Mouse (Mus musculus): ENCODE measurements at regions not wholly inside any gene's neighbourhood (a gene's known extent, or its start where the extent isn't known, plus 50 kb on each side); places are given as distances from the start of the nearest gene placed in this dataset.

DNA sequence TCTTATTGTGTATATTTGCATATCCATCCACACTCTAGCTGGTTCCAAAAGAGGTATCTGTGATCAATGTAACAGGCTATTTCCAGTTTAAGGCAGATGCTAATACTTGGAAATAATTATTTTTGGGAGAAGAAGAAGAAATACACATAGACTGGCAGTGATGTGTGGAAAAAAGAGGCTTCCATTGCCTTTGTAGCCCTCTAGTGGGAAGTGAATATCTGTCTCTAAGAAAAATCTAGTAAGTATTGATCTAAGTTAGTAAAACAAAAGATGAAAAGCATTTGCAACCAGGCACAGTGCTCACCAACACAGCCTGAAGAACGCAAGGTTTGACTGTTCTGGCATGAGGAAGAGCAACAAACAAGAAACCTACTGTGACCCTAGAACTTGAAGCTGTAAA lies 488.9 kb upstream of the Crim1 start:
- no peaks in the 10 kb centered on the region for H3K36me3 ChIP-seq (ENCODE audit: control insufficient read depth, insufficient read depth, low read length)
- no peaks in the 10 kb centered on the region for H3K27me3 ChIP-seq (ENCODE audit: control insufficient read depth, insufficient read depth, low read length)
- WGBS, result 61% methylated on average over 1 of the region's 1 CpGs
- H3K79me2 ChIP-seq (ENCODE audit: control insufficient read depth, insufficient read depth, low read length), result no peaks in the 10 kb centered on the region
- no peak for DNase-seq (ENCODE audit: extremely low read depth, low read depth, low spot score)
- no peak overlapping the region for H3K4me3 ChIP-seq (ENCODE audit: insufficient read depth, low read depth, low read length)
- no peaks in the 10 kb centered on the region for H3K4me1 ChIP-seq (ENCODE audit: control insufficient read depth, insufficient read depth, low read length)
- H3K27ac ChIP-seq (replicated peaks; ENCODE audit: insufficient read depth, low read depth, low read length), result no peak overlapping the region
- no peak overlapping the region for H3K9ac ChIP-seq (ENCODE audit: low read depth, low read length)
- TF ChIP-seq POLR2A (IDR thresholded peaks at IDR 0.05; ENCODE audit: extremely low read depth, insufficient read depth, low read length), result no peak
- TF ChIP-seq CTCF (IDR thresholded peaks at IDR 0.05; ENCODE audit: low read depth, low read length), result no peak

DNA sequence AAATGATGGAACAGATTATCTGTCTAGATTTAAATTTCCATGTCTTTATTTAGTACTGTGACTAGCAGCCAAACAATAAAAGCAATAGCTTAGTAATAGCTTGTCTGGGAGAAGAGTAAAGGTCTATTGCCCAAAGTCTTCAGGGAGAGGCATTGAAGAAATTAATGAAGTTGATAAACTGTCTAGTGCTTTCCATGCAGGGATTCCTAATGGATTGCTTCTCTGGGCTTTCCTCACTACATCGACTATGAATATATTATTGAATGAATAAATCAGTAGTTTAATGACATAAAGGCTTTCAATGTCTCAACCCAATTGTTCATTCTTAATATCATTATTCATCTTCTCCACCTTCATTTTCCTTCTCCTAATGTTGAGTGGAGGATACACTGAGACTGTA lies 487.9 kb upstream of the Crim1 start:
- H3K27ac ChIP-seq (replicated peaks; ENCODE audit: insufficient read depth, low read depth, low read length), result no peak overlapping the region
- H3K27me3 ChIP-seq (ENCODE audit: control insufficient read depth, insufficient read depth, low read length), result no peaks in the 10 kb centered on the region
- no peaks in the 10 kb centered on the region for H3K79me2 ChIP-seq (ENCODE audit: control insufficient read depth, insufficient read depth, low read length)
- no peak for DNase-seq (ENCODE audit: extremely low read depth, low read depth, low spot score)
- TF ChIP-seq POLR2A (IDR thresholded peaks at IDR 0.05; ENCODE audit: extremely low read depth, insufficient read depth, low read length) (no peak), CTCF (IDR thresholded peaks at IDR 0.05; ENCODE audit: low read depth, low read length) (no peak)
- H3K9ac ChIP-seq (ENCODE audit: low read depth, low read length), result no peak overlapping the region
- H3K36me3 ChIP-seq (ENCODE audit: control insufficient read depth, insufficient read depth, low read length), result no peaks in the 10 kb centered on the region
- 90% methylated on average over 1 of the region's 1 CpGs for WGBS
- no peaks in the 10 kb centered on the region for H3K4me1 ChIP-seq (ENCODE audit: control insufficient read depth, insufficient read depth, low read length)
- H3K4me3 ChIP-seq (ENCODE audit: insufficient read depth, low read depth, low read length), result no peak overlapping the region

GRCm38 (mm10) chr17:77718450-77718849 lies 481.6 kb upstream of the Crim1 start:
- DNase-seq (ENCODE audit: extremely low read depth, low read depth, low spot score), result no peak

GRCm38 (mm10) chr17:77734413-77735024 lies 465.5 kb upstream of the Crim1 start:
- H3K36me3 ChIP-seq (ENCODE audit: control insufficient read depth, insufficient read depth, low read length), result no peaks in the 10 kb centered on the region
- H3K27ac ChIP-seq (replicated peaks; ENCODE audit: insufficient read depth, low read depth, low read length), result no peak overlapping the region
- 55% methylated on average over 3 of the region's 3 CpGs for WGBS
- no peaks in the 10 kb centered on the region; the same call in 1 of the 2 replicates for H3K4me1 ChIP-seq (ENCODE audit: control insufficient read depth, insufficient read depth, low read length)
- no peak overlapping the region for H3K9ac ChIP-seq (ENCODE audit: low read depth, low read length)
- H3K4me3 ChIP-seq (ENCODE audit: insufficient read depth, low read depth, low read length), result no peak overlapping the region
- TF ChIP-seq CTCF (IDR thresholded peaks at IDR 0.05; ENCODE audit: low read depth, low read length) (no peak), POLR2A (IDR thresholded peaks at IDR 0.05; ENCODE audit: extremely low read depth, insufficient read depth, low read length) (no peak)
- no peaks in the 10 kb centered on the region for H3K79me2 ChIP-seq (ENCODE audit: control insufficient read depth, insufficient read depth, low read length)
- peak; percentile 86 for DNase-seq (ENCODE audit: extremely low read depth, low read depth, low spot score)
- no peaks in the 10 kb centered on the region for H3K27me3 ChIP-seq (ENCODE audit: control insufficient read depth, insufficient read depth, low read length)

More at GRCm38 (mm10) chr17:77718450-77718849, 481.6 kb upstream of the Crim1 start:
- H3K27ac ChIP-seq (replicated peaks; ENCODE audit: insufficient read depth, low read depth, low read length), result no peak overlapping the region
- WGBS, result 80% methylated on average over 2 of the region's 2 CpGs
- no peaks in the 10 kb centered on the region for H3K27me3 ChIP-seq (ENCODE audit: control insufficient read depth, insufficient read depth, low read length)
- no peak overlapping the region for H3K4me3 ChIP-seq (ENCODE audit: insufficient read depth, low read depth, low read length)
- TF ChIP-seq CTCF (IDR thresholded peaks at IDR 0.05; ENCODE audit: low read depth, low read length) (no peak), POLR2A (IDR thresholded peaks at IDR 0.05; ENCODE audit: extremely low read depth, insufficient read depth, low read length) (no peak)
- H3K36me3 ChIP-seq (ENCODE audit: control insufficient read depth, insufficient read depth, low read length), result no peaks in the 10 kb centered on the region
- H3K9ac ChIP-seq (ENCODE audit: low read depth, low read length), result no peak overlapping the region
- no peaks in the 10 kb centered on the region for H3K79me2 ChIP-seq (ENCODE audit: control insufficient read depth, insufficient read depth, low read length)
- no peaks in the 10 kb centered on the region for H3K4me1 ChIP-seq (ENCODE audit: control insufficient read depth, insufficient read depth, low read length)
